Mouse (Mus musculus): ENCODE measurements around the gene Slc16a7.

GRCm38 (mm10) chr10:125270266-125270665 lies 119.0 kb downstream of the Slc16a7 start:
- no peak for TF ChIP-seq POLR2A (IDR thresholded peaks at IDR 0.05; ENCODE audit: extremely low read depth, insufficient read depth, low read length)
- no peak for TF ChIP-seq CTCF (IDR thresholded peaks at IDR 0.05; ENCODE audit: low read depth, low read length)
